Mouse (Mus musculus) megakaryocyte, embryonic 14.5 days (primary cell): Measurements from ENCODE around the gene Catsper2.

Experiments used
- FLI1 ChIP-seq: IDR thresholded peaks from 2 replicates; pipeline ENCODE4 v1.6.1; 2012; ENCODE audit warnings: low read length, inconsistent platforms, mixed read lengths
- GATA1 ChIP-seq: IDR thresholded peaks from 3 replicates; pipeline ENCODE4 v1.6.1; 2012; ENCODE audit warnings: mixed read lengths, low read length, inconsistent platforms, borderline replicate concordance

- TF ChIP-seq GATA1 (no peak), FLI1 (no peak)
Measured at GRCm38 (mm10) chr2:121445117-121445516, 31.5 kb upstream of the Catsper2 start.
